Mouse (Mus musculus): Measurements from ENCODE around the gene Vash2.

- TF ChIP-seq CTCF (IDR thresholded peaks at IDR 0.05; ENCODE audit: low read depth) (no peak), EP300 (IDR thresholded peaks at IDR 0.05; ENCODE audit: low read depth) (no peak)
These were observed 21.6 kb upstream of the Vash2 start for GRCm38 (mm10) chr1:191000686-191001085.
